Mouse (Mus musculus) myocyte (in vitro differentiated cells): ENCODE data around the gene Gdpd3. TPM values are rescaled to one million over a fixed set of nuclear protein-coding genes. Genes with fewer than 3 reads are reported as not detected.
A peak's percentile ranks its signal among the peaks of the same experiment; 100 is the strongest.

Experiments
- H3K27me3 ChIP-seq: one replicate; pipeline ENCODE4 v1.6.1; 2011; ENCODE audit not compliant: control insufficient read depth, insufficient read depth, insufficient read length
- H3K36me3 ChIP-seq: one replicate; pipeline ENCODE4 v1.6.1; 2011; ENCODE audit not compliant: control insufficient read depth, insufficient read depth
- H3K4me2 ChIP-seq: one replicate; pipeline ENCODE4 v1.6.1; 2011; ENCODE audit warnings: low read depth, control low read depth
- H3K4me3 ChIP-seq: one replicate; pipeline ENCODE4 v1.5.1; 2011; ENCODE audit warnings: mild to moderate bottlenecking, control low read depth, moderate library complexity
- H3K79me2 ChIP-seq: one replicate; pipeline ENCODE4 v1.6.1; 2011; ENCODE audit not compliant: control insufficient read depth, insufficient read depth
- H3ac ChIP-seq: one replicate; pipeline ENCODE4 v1.6.1; 2011; ENCODE audit not compliant: control insufficient read depth, insufficient read length
- CEBPB ChIP-seq: IDR thresholded peaks from 2 replicates; pipeline ENCODE4 v1.6.1; 2011; ENCODE audit warnings: mild to moderate bottlenecking, moderate library complexity; ENCODE audit not compliant: poor library complexity, insufficient read depth, severe bottlenecking
- E2F4 ChIP-seq: IDR thresholded peaks from one replicate; pipeline ENCODE4 v1.6.1; 2011; ENCODE audit warnings: mild to moderate bottlenecking, control low read depth, moderate library complexity; ENCODE audit not compliant: insufficient read depth
- MAX ChIP-seq: IDR thresholded peaks from one replicate; pipeline ENCODE4 v1.6.1; 2011; ENCODE audit warnings: low read depth, mild to moderate bottlenecking, control low read depth
- MYOD1 ChIP-seq, 3 experiments: IDR thresholded peaks; one replicate each; pipeline ENCODE4 v1.6.1; 2011; ENCODE audit warnings: control low read depth in 2 of 3, low read depth in 2 of 3, mild to moderate bottlenecking in 2 of 3, moderate library complexity in 1 of 3; ENCODE audit not compliant: insufficient read length in 2 of 3, control insufficient read depth in 1 of 3
- MYOG ChIP-seq, 3 experiments: IDR thresholded peaks; one replicate each; pipeline ENCODE4 v1.6.1; 2011; ENCODE audit warnings: control low read depth in 2 of 3, low read depth in 2 of 3, mild to moderate bottlenecking in 2 of 3; ENCODE audit not compliant: insufficient read length in 2 of 3, control insufficient read depth in 1 of 3, insufficient read depth in 1 of 3
- POLR2A ChIP-seq: IDR thresholded peaks from one replicate; pipeline ENCODE4 v1.6.1; 2011; ENCODE audit warnings: low read depth, mild to moderate bottlenecking, control low read depth, moderate library complexity; ENCODE audit not compliant: insufficient read length
- POLR2AphosphoS2 ChIP-seq: IDR thresholded peaks from one replicate; pipeline ENCODE4 v1.6.1; 2011; ENCODE audit warnings: low read depth, control low read depth; ENCODE audit not compliant: insufficient read length
- REST ChIP-seq: IDR thresholded peaks from one replicate; pipeline ENCODE4 v1.6.1; 2011; ENCODE audit warnings: mild to moderate bottlenecking, control low read depth, moderate library complexity; ENCODE audit not compliant: insufficient read depth, insufficient read length
- SRF ChIP-seq: IDR thresholded peaks from one replicate; pipeline ENCODE4 v1.6.1; 2011; ENCODE audit warnings: low read depth; ENCODE audit not compliant: control insufficient read depth, insufficient read length
- TCF12 ChIP-seq: IDR thresholded peaks from one replicate; pipeline ENCODE4 v1.6.1; 2011; ENCODE audit warnings: mild to moderate bottlenecking, control low read depth; ENCODE audit not compliant: poor library complexity, insufficient read depth, severe bottlenecking
- TCF3 ChIP-seq: IDR thresholded peaks from one replicate; pipeline ENCODE4 v1.6.1; 2011; ENCODE audit warnings: low read depth, control low read depth; ENCODE audit not compliant: insufficient read length
- USF1 ChIP-seq: IDR thresholded peaks from one replicate; pipeline ENCODE4 v1.6.1; 2011; ENCODE audit warnings: low read depth, mild to moderate bottlenecking, control low read depth, moderate library complexity
- polyA plus RNA-seq: library from polyadenylated mRNA; unstranded; fragments of >200 nt; fragmentation: generic; extraction: Trizol; gene quantifications from one replicate; pipeline ENCODE4 v1.2.1, GENCODE M21; 2012; ENCODE audit warnings: missing spikeins

Gene Gdpd3
- polyA plus RNA-seq, 1 experiment, result 1.1 TPM

GRCm38 (mm10) chr7:126774463-126774862 is 8.3 kb downstream of the Gdpd3 start:
- H3K27me3 ChIP-seq, result no peaks in the 10 kb centered on the region
- no peak overlapping the region for H3K4me2 ChIP-seq
- H3K36me3 ChIP-seq, result no peaks in the 10 kb centered on the region
- H3K79me2 ChIP-seq, result no peaks in the 10 kb centered on the region
- TF ChIP-seq MYOG (IDR thresholded peaks at IDR 0.05; ENCODE audit: control insufficient read depth in 1 of 3, insufficient read depth in 1 of 3, insufficient read length in 2 of 3, low read depth in 2 of 3), result no peak
- no peak for TF ChIP-seq TCF3
- no peak for TF ChIP-seq USF1
- TF ChIP-seq CEBPB, result no peak
- no peak for TF ChIP-seq E2F4
- TF ChIP-seq POLR2AphosphoS2, result no peak
- TF ChIP-seq TCF12, result no peak
- no peak for TF ChIP-seq REST
- no peak for TF ChIP-seq POLR2A
- H3K4me3 ChIP-seq, result no peak overlapping the region
- no peak overlapping the region for H3ac ChIP-seq

DNA sequence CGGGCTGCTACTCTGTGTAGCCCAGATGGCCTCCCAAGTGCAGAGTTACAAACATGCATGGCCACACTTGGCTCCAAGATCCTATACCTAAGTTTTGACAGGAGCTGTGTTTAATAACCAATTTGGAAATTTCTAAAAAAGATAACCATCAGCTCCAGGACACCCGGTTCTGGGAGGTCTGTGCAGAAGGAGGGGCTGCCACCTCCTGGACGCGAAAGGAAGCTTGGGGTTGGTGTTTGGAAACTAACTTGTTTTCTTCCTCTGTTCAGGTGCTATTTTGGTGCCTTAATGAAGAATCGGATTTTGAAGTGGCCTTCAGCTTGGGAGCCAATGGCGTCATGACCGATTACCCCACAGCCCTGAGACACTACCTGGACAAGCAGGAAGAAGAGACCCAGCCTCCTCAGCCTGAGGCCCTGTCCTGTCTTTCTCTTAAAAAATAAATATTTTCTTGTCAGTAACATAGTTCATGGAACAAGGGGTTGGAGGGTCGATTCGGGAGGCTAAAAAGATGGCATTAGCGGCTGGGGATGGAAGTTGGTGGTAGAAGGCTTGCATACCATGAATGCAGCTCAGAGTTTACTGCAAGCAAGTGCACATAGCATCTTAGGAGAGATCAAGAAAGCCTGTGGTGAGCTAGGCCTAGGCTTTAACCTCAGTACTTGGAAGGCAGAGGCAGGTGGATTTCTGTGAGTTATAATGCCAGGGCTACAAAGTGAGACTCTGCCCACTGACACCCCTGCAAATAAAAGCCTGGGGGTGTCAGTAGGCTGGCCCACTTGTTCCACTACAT is 9.2 kb downstream of the Gdpd3 start:
- H3K27me3 ChIP-seq, result no peaks in the 10 kb centered on the region
- no peaks in the 10 kb centered on the region for H3K36me3 ChIP-seq
- H3ac ChIP-seq, result no peak overlapping the region
- no peaks in the 10 kb centered on the region for H3K79me2 ChIP-seq
- TF ChIP-seq MYOG (IDR thresholded peaks at IDR 0.05; ENCODE audit: control insufficient read depth in 1 of 3, insufficient read depth in 1 of 3, insufficient read length in 2 of 3, low read depth in 2 of 3) (no peak), POLR2AphosphoS2 (no peak), MAX (no peak), TCF12 (no peak), POLR2A (no peak), E2F4 (no peak), CEBPB (no peak), TCF3 (no peak), REST (no peak)
- no peak overlapping the region for H3K4me3 ChIP-seq
- peak overlapping the region; percentile 99 for H3K4me2 ChIP-seq

DNA sequence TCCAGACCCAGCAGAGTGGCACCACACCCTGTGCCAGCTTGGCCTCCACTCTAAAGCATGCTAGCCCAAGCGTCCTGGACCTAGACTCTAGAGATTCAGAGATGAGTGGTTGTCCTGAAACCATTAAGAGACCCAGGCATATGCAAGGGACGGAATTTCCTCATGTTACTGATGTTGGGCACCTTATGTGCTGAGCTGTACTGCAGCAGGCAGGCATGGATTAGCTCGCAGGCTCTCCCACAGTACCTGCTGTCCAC is 9.8 kb downstream of the Gdpd3 start:
- Histone ChIP-seq H3K4me3 (peak overlapping the region; percentile 30), H3K36me3 (no peaks in the 10 kb centered on the region), H3ac (no peak overlapping the region), H3K79me2 (no peaks in the 10 kb centered on the region), H3K4me2 (peak overlapping the region; percentile 99), H3K27me3 (no peaks in the 10 kb centered on the region)
- TF ChIP-seq POLR2AphosphoS2 (peak; percentile 66), POLR2A (no peak)

- H3K4me3 ChIP-seq, result peak within 1 kb of the TSS; percentile 30
Observed at GRCm38 (mm10) chr7:126776598-126777057, 10.5 kb downstream of the Gdpd3 start, which contains the start of gene Ypel3. Gene Ypel3 (plus strand): TSS chr7:126776955.

DNA sequence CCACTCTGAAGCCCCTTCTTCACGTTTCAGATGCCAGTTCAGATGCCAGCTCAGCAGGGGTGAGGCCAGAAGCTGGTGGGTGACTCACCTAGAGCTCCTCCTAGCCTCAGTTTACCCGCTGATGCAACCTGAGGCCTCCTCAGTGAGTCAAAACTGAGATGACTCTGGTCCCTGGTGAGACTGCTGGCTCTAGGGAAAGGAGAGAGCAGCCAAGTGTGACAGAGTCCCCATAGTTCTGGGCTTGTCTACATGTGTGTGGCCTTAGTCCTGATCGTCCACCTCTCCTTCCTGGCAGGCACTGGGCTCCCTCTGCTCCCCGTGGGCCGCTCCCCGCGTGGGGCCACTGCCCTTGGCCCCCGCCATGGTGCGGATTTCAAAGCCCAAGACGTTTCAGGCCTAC is 11.3 kb downstream of the Gdpd3 start:
- H3ac ChIP-seq, result peak overlapping the region; percentile 7
- H3K79me2 ChIP-seq, result no peaks in the 10 kb centered on the region
- H3K4me2 ChIP-seq, result peak overlapping the region; percentile 85
- H3K27me3 ChIP-seq, result no peaks in the 10 kb centered on the region
- TF ChIP-seq E2F4 (no peak), SRF (no peak), MYOG (IDR thresholded peaks at IDR 0.05; ENCODE audit: control insufficient read depth in 1 of 3, insufficient read depth in 1 of 3, insufficient read length in 2 of 3, low read depth in 2 of 3) (no peak), CEBPB (peak; percentile 14; the same call in 1 of the 2 replicates), MAX (no peak), USF1 (no peak)
- peak overlapping the region; percentile 30 for H3K4me3 ChIP-seq
- no peaks in the 10 kb centered on the region for H3K36me3 ChIP-seq

More at GRCm38 (mm10) chr7:126776598-126777057, 10.5 kb downstream of the Gdpd3 start, which contains the start of gene Ypel3:
- Histone ChIP-seq H3ac (peak within 1 kb of the TSS; percentile 7), H3K36me3 (no peaks in the 10 kb centered on the region), H3K27me3 (no peaks in the 10 kb centered on the region), H3K4me2 (peak within 1 kb of the TSS; percentile 99), H3K79me2 (no peaks in the 10 kb centered on the region)
- no peak for TF ChIP-seq REST
- peak; percentile 81 for TF ChIP-seq POLR2AphosphoS2
- TF ChIP-seq MYOG (IDR thresholded peaks at IDR 0.05; ENCODE audit: control insufficient read depth in 1 of 3, insufficient read depth in 1 of 3, insufficient read length in 2 of 3, low read depth in 2 of 3), result peak; percentile 29 to 93 (median 80)
- no peak for TF ChIP-seq SRF
- TF ChIP-seq POLR2A, result peak; percentile 64
- TF ChIP-seq MAX, result no peak
- no peak for TF ChIP-seq CEBPB
- TF ChIP-seq E2F4, result no peak
- TF ChIP-seq USF1, result no peak
- TF ChIP-seq MYOD1 (IDR thresholded peaks at IDR 0.05; ENCODE audit: control insufficient read depth in 1 of 3, insufficient read length in 2 of 3, low read depth in 2 of 3), result peak in 2 of 3 experiments; percentile 67 to 89
- peak; percentile 28 for TF ChIP-seq TCF3
- no peak for TF ChIP-seq TCF12
